Mouse (Mus musculus): ENCODE measurements around the gene Tex38. TPM values are rescaled to one million over a fixed set of nuclear protein-coding genes. Genes with fewer than 3 reads are reported as not detected.

Tex38 gene
- polyA plus RNA-seq (2016; fragmentation: Nextera tagmentation; extraction: Ambion mirVana) = 0.17 and 0.25 TPM in 2 replicates

DNA sequence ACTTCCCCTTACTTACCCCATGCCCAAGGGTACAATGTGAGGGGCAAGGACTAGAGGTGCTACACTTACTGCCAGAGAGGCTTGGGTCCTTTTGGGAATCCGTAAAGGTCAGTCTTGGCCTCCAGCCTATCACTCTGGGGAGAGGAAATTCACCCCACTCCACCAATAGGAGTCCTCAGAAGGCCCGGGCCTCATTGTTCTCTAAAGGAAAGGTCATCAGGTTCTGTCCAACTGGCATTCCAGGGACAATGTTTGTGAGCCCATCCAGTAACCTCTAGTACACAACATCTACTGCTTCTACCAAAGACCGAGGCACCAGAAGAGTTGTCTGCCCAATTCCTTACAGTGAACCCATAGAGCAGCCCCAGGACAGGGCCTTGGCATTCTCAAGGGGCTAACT lies at the start of gene Tex38:
Gene Tex38 (minus strand): TSS at position 101 of the 400 bp plus-strand sequence.
- Histone ChIP-seq H3K9me3 (replicated peaks) (no peaks in the 10 kb centered on the region), H3K27ac (replicated peaks) (no peak within 1 kb of the TSS), H3K4me3 (no peak within 1 kb of the TSS), H3K36me3 (peaks cover 21% of the 10 kb centered on the region), H3K4me1 (peaks cover 16% of the 10 kb centered on the region), H3K27me3 (ENCODE audit: low read depth, poor library complexity, severe bottlenecking) (no peaks in the 10 kb centered on the region; the same call in 1 of the 2 replicates)
- DNase-seq (ENCODE audit: low spot score) = no peak
- 89% methylated on average over 3 of the region's 3 CpGs for WGBS

DNA sequence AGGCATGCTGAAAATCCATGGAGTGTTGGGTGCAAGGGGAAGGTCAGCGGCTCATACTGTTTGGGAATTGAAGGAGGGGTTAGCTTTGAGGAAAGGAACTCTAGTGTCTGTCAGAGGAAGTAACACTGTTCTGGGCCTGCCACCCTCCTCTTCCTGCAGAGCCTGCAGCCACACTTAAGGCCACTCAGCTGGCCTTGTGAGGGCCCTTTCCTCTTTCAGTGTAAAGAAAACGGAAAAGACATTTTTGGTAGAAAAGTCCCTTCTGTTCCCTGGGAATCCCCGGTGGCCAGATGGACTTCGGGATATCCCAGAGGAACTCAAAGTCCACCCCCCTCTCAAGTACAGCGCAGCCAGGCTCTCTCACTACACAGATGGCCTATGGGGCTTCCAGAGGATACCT lies 49.7 kb upstream of the Tex38 start:
- Histone ChIP-seq H3K4me3 (no peak overlapping the region), H3K27ac (replicated peaks) (no peak overlapping the region), H3K9me3 (replicated peaks) (no peaks in the 10 kb centered on the region), H3K4me1 (peaks cover 25% of the 10 kb centered on the region), H3K27me3 (ENCODE audit: low read depth, poor library complexity, severe bottlenecking) (peaks cover 27% of the 10 kb centered on the region), H3K36me3 (peaks cover 8% of the 10 kb centered on the region; the same call in 1 of the 2 replicates)
- DNase-seq (ENCODE audit: low spot score) = no peak
- WGBS = 78% methylated on average over 5 of the region's 5 CpGs

DNA sequence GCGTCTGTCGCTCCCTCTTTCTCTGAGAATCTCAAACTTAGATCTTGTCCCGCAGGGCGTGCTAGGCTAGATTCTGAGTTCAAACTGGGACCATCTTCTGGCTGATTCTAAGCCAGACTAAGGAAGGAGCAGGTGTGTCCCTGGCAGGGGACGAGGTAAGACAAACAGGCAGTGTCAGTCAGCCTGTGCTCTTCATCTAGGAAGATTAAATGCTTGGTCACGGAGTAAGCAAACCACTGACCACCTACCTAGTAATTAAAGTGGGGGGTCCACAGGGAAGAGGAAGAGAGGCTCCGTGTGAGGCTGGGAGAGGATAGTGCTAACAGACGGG lies 47.7 kb upstream of the Tex38 start:
- H3K27ac ChIP-seq (replicated peaks) = peak overlapping the region; percentile 89
- peak overlapping the region; percentile 86 for H3K4me3 ChIP-seq
- no peak for DNase-seq (ENCODE audit: low spot score)
- WGBS = 6% methylated on average over 8 of the region's 8 CpGs
- H3K9me3 ChIP-seq (replicated peaks) = no peaks in the 10 kb centered on the region
- peaks cover 25% of the 10 kb centered on the region for H3K4me1 ChIP-seq
- peaks cover 27% of the 10 kb centered on the region for H3K27me3 ChIP-seq (ENCODE audit: low read depth, poor library complexity, severe bottlenecking)
- peaks cover 5% of the 10 kb centered on the region; the same call in 1 of the 2 replicates for H3K36me3 ChIP-seq

DNA sequence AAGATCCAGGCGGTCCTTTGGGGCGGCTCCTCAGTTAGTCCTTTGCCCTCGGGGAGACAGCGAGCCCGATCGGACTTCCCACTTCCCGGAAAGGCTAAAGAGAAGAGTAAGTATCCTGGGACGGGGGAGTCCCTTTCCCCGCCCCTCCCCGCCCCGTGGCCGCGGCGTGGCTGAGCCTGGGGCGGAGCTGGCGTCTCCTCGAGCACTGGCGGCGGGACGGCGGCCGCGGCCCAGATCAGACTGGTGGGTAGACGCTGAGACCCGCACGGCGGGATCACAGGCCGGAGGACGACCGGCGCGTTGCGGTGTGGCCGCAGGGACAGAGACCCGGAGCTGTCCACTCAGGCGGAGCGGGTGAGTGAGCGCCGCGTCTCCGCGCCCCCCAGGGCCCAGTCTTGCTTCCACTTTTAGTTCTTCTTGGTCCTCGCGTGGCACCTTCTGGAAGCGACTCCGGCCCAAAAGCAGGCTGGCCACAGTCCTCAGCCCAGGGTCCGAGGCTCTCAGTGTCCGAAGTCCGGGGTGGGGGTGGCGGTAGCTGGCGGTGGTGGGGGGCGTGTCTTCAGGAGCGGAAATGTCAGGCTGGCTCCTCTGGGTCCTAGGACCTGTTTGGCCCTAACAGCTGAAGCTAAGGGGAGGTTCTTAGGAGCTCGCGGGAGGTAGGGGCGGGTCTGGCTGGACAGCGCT lies 47.2 kb upstream of the Tex38 start, which contains the start of gene Mob3c:
Gene Mob3c (plus strand): TSS at position 205 of the 684 bp plus-strand sequence.
- peak within 1 kb of the TSS; percentile 86 for H3K4me3 ChIP-seq
- H3K9me3 ChIP-seq (replicated peaks) = no peaks in the 10 kb centered on the region
- peaks cover 27% of the 10 kb centered on the region for H3K27me3 ChIP-seq (ENCODE audit: low read depth, poor library complexity, severe bottlenecking)
- H3K4me1 ChIP-seq = peaks cover 25% of the 10 kb centered on the region
- WGBS = under 1% methylated on average over 53 of the region's 57 CpGs
- peak; percentile 85 for DNase-seq (ENCODE audit: low spot score)
- H3K36me3 ChIP-seq = peaks cover 5% of the 10 kb centered on the region; the same call in 1 of the 2 replicates
- peak within 1 kb of the TSS; percentile 89 for H3K27ac ChIP-seq (replicated peaks)

DNA sequence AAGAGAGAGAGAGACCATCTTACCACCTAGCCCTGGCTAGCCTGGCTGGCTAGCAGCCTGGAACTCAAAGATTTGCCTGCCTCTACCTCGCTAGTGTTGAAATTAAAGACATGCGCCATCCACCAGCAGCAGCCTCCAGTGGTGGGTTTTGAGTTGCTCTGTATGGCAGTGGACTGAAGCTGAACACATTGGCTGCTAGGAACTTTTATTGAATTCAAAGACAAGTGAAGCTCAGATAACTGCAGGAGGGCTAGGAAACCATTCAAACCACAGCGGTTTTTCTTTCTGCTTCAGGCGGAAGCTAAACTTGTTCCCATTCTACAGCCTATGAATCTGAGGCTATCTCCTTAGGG lies 46.7 kb upstream of the Tex38 start:
- Histone ChIP-seq H3K27ac (replicated peaks) (peak overlapping the region; percentile 89), H3K36me3 (peaks cover 8% of the 10 kb centered on the region), H3K4me1 (peaks cover 25% of the 10 kb centered on the region), H3K27me3 (ENCODE audit: low read depth, poor library complexity, severe bottlenecking) (peaks cover 27% of the 10 kb centered on the region), H3K9me3 (replicated peaks) (no peaks in the 10 kb centered on the region), H3K4me3 (peak overlapping the region; percentile 86)
- DNase-seq (ENCODE audit: low spot score) = no peak
- 9% methylated on average over 4 of the region's 4 CpGs for WGBS

DNA sequence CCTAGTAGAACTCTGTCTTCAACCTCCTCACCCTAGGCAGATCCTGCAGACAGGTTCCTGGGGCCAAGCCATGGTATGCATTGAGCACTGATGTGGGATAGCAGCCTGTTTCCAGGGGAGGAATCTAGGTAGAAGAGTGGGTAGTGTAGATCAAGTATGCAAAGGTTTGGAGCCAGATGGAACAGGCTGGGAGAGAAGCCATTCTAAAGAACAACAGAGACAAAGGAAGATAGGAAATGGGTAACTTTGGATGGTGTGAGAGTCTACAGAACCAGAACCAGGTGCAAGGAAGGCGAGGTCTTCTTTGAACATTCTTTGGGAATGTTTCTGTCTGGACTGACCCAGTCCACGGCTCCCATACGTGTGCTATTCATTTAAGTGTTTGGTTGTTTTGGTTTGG lies 46.2 kb upstream of the Tex38 start:
- peaks cover 25% of the 10 kb centered on the region for H3K4me1 ChIP-seq
- peaks cover 27% of the 10 kb centered on the region for H3K27me3 ChIP-seq (ENCODE audit: low read depth, poor library complexity, severe bottlenecking)
- H3K4me3 ChIP-seq = peak overlapping the region; percentile 86
- H3K27ac ChIP-seq (replicated peaks) = no peak overlapping the region
- peaks cover 8% of the 10 kb centered on the region for H3K36me3 ChIP-seq
- no peak for DNase-seq (ENCODE audit: low spot score)
- whole genome bisulfite sequencing = 74% methylated on average over 3 of the region's 3 CpGs
- H3K9me3 ChIP-seq (replicated peaks) = no peaks in the 10 kb centered on the region

DNA sequence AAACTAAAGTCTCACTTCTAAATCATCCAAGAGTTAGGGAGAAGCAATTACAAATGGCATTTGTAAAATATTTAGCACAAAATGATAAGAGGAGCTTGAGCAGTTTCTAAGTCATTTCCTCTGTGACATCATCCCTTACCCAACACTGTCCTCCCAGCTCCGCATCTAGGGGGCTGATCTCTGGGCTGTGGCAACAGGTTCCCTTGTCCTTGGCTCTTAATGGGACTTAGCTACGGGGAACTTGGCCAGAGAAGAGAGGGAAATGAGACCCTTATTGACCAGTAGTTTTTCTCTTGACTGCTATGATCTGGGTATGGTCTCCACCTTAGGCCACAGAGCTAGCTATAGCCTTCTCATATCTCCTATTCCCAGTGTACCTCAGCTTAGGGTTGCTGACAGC lies 44.5 kb upstream of the Tex38 start:
- no peak for DNase-seq (ENCODE audit: low spot score)
- Histone ChIP-seq H3K27me3 (ENCODE audit: low read depth, poor library complexity, severe bottlenecking) (peaks cover 24% of the 10 kb centered on the region), H3K27ac (replicated peaks) (no peak overlapping the region), H3K9me3 (replicated peaks) (no peaks in the 10 kb centered on the region), H3K36me3 (peaks cover 4% of the 10 kb centered on the region; the same call in 1 of the 2 replicates), H3K4me1 (peaks cover 25% of the 10 kb centered on the region), H3K4me3 (no peak overlapping the region)
- 82% methylated on average over 2 of the region's 2 CpGs for WGBS

DNA sequence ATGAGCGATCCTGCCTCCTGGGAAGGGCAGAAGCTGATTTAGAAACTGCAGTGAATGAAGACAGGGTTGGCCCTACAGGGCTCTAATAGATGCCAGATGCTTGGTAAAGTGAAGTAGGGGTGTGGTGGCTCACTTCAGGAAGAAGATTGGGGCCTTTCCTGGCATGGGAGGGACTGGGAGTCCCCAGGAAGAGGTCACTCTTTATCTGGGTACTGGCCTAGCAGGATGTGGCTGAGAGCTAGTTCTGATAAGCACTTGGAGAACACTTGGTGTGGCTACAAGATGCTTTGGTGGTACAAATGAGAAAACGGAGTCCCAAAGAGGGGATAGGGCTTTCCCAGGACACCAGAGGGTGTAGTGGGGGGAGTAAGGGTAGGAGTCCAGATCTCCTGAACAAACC lies 43.4 kb upstream of the Tex38 start:
- DNase-seq (ENCODE audit: low spot score) = no peak
- H3K9me3 ChIP-seq (replicated peaks) = no peaks in the 10 kb centered on the region
- WGBS = 66% methylated on average over 2 of the region's 2 CpGs
- peaks cover 12% of the 10 kb centered on the region; the same call in 1 of the 2 replicates for H3K36me3 ChIP-seq
- peaks cover 13% of the 10 kb centered on the region for H3K27me3 ChIP-seq (ENCODE audit: low read depth, poor library complexity, severe bottlenecking)
- peaks cover 27% of the 10 kb centered on the region for H3K4me1 ChIP-seq
- H3K4me3 ChIP-seq = no peak overlapping the region
- no peak overlapping the region for H3K27ac ChIP-seq (replicated peaks)

DNA sequence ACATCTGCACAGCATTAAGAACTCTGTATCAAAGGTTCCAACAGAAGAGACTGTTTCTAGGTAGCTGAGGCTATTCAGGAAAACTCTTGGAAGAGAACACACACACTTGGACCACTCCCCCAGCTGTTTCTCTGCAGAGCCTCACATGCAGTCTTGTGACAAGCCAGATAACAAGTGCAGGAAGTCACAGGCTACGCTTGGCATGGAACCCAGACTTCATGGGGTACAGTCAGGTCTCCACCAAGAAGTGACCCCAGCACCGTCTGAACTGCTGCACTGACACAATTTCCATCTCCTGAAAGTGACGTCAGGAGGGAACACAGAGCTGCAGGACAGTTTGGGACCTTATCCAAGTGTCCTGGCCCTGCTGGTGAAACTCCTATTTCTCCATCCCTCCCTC lies 41.1 kb upstream of the Tex38 start:
- no peak overlapping the region for H3K27ac ChIP-seq (replicated peaks)
- no peak for DNase-seq (ENCODE audit: low spot score)
- no peaks in the 10 kb centered on the region for H3K9me3 ChIP-seq (replicated peaks)
- 79% methylated on average over 3 of the region's 3 CpGs for WGBS
- peaks cover 12% of the 10 kb centered on the region; the same call in 1 of the 2 replicates for H3K36me3 ChIP-seq
- H3K4me1 ChIP-seq = 0 out of 2 replicates have a peak, but pooled peaks cover 6% of the 10 kb centered on the region
- no peak overlapping the region for H3K4me3 ChIP-seq
- H3K27me3 ChIP-seq (ENCODE audit: low read depth, poor library complexity, severe bottlenecking) = peaks cover 6% of the 10 kb centered on the region

DNA sequence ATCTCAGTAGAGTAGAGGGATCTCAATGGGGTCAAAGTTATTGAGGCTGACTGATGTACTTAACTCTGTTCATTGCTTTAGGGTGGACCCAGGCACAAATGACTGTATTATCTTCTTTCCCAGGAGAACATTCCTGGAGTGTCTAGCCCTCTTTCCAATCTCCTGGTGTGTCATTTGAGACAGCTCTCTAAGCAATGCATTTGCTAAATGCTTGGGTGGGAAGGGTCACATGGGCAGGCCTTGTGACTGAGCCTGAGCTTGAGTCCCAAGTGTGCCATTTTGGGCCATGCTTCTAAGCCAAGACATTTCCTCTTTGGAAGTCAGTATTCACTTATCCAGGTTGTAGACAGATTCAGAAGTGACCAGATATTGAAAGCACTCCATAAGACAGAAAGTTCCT lies 40.6 kb upstream of the Tex38 start:
- no peak for DNase-seq (ENCODE audit: low spot score)
- H3K4me3 ChIP-seq = no peak overlapping the region
- H3K27ac ChIP-seq (replicated peaks) = no peak overlapping the region
- H3K9me3 ChIP-seq (replicated peaks) = no peaks in the 10 kb centered on the region
- 0 out of 2 replicates have a peak, but pooled peaks cover 6% of the 10 kb centered on the region for H3K4me1 ChIP-seq
- H3K36me3 ChIP-seq = peaks cover 13% of the 10 kb centered on the region; the same call in 1 of the 2 replicates
- H3K27me3 ChIP-seq (ENCODE audit: low read depth, poor library complexity, severe bottlenecking) = peaks cover 1% of the 10 kb centered on the region; the same call in 1 of the 2 replicates

DNA sequence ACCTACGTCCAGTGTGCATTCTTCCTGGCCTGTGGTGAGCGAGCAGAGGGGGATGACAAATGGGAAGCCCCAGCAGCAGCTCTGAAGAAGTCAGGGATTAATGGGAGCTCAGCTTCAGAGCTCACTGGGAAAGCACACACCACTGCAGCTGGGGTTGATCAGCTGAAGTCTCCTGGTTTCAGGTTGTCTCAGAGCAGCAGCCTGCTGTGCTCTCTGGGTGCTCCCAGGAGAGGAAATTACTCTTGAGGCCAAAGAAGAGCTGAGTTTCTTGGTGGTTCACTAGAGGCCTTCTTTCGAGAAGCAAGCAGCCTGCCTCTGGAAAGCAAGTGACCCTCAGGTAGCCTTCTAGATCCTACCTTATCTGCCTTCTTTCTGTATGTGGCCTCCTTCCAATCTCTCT lies 40.1 kb upstream of the Tex38 start:
- peaks cover 18% of the 10 kb centered on the region; the same call in 1 of the 2 replicates for H3K36me3 ChIP-seq
- no peak for DNase-seq (ENCODE audit: low spot score)
- WGBS = 65% methylated on average over 3 of the region's 3 CpGs
- no peak overlapping the region for H3K27ac ChIP-seq (replicated peaks)
- H3K27me3 ChIP-seq (ENCODE audit: low read depth, poor library complexity, severe bottlenecking) = no peaks in the 10 kb centered on the region
- H3K9me3 ChIP-seq (replicated peaks) = no peaks in the 10 kb centered on the region
- 0 out of 2 replicates have a peak, but pooled peaks cover 6% of the 10 kb centered on the region for H3K4me1 ChIP-seq
- no peak overlapping the region for H3K4me3 ChIP-seq

DNA sequence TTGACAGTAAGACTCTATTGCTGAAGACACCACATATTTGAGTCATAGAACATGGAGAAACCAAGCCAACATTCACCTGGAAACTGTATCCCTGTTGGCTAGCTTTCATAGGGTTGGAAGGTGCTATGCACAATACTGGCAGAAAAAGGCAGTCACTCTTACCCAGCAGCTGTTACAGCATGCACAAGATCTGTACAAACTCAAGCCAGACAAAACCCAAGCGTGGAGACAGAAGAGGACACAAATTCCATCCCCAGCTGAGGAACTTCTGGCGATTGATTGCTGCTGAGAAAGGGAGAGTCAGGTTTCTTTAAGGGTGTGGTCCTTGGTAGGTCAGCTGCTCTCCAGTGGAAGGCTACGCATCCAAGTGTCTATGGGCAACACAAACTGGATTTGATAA lies 39.4 kb upstream of the Tex38 start:
- Histone ChIP-seq H3K36me3 (peaks cover 25% of the 10 kb centered on the region), H3K9me3 (replicated peaks) (no peaks in the 10 kb centered on the region), H3K4me1 (0 out of 2 replicates have a peak, but pooled peaks cover 6% of the 10 kb centered on the region), H3K27ac (replicated peaks) (no peak overlapping the region), H3K4me3 (no peak overlapping the region), H3K27me3 (ENCODE audit: low read depth, poor library complexity, severe bottlenecking) (no peaks in the 10 kb centered on the region)
- DNase-seq (ENCODE audit: low spot score) = no peak
- 80% methylated on average over 3 of the region's 3 CpGs for WGBS

DNA sequence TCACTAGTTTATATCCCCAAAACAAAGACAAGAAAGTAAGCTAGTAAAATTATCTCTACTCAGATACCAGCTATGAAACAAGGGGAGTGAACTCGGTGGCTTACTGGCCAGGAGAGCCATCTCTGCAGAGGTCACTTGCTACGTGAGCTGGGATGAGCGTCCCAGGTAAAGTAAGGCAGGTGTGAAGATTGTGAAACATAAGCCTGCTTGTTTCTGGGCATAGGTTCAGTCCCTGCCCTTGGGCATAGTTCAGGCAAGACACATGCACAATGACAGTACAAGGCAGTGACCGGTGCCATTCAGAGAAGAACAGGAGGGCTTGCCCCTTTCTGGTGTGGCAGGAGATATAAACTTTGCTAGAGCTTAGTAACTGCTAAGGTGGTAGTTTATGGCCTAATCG lies 34.8 kb upstream of the Tex38 start:
- no peaks in the 10 kb centered on the region for H3K9me3 ChIP-seq (replicated peaks)
- H3K4me1 ChIP-seq = 0 out of 2 replicates have a peak, but pooled peaks cover 6% of the 10 kb centered on the region
- 93% methylated on average over 5 of the region's 5 CpGs for WGBS
- no peaks in the 10 kb centered on the region for H3K27me3 ChIP-seq (ENCODE audit: low read depth, poor library complexity, severe bottlenecking)
- DNase-seq (ENCODE audit: low spot score) = no peak
- H3K27ac ChIP-seq (replicated peaks) = no peak overlapping the region
- H3K4me3 ChIP-seq = no peak overlapping the region
- H3K36me3 ChIP-seq = peaks cover 59% of the 10 kb centered on the region
